Mouse (Mus musculus): ENCODE results near the gene Thada. TPM values are rescaled to one million over a fixed set of nuclear protein-coding genes. Genes with fewer than 3 reads are reported as not detected.

Gene Thada
- total and polyA plus RNA-seq, 3 experiments: 17.3 to 26.7 (median 22.2) TPM

DNA sequence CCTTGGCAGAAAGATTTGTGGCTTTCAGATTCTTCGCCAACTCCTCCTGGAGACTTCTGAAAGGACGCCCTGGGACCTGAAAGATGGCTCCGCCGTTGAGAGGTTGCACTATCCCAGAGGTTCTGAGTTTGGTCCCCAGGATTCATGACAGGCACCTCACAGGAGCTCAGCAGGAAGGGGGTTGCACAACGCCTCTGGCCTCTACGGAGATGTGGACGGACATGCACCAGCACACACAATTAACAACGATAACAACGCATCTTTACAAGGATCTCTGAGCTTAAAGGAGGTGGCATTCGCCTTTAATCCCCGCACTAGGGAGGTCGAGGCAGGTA lies 307.6 kb downstream of the Thada start:
- no peak for DNase-seq (ENCODE audit: extremely low read depth)
- Histone ChIP-seq H3K4me3 (replicated peaks in 1 of 3; ENCODE audit: low read depth in 2 of 3, low read length in 2 of 3, poor library complexity in 1 of 3) (no peak overlapping the region), H3K36me3 (replicated peaks in 1 of 2; ENCODE audit: control insufficient read depth in 1 of 2, insufficient read depth in 1 of 2, low read length in 1 of 2) (no peaks in the 10 kb centered on the region), H3K4me1 (ENCODE audit: control insufficient read depth in 1 of 2, insufficient read depth in 2 of 2) (peaks cover 5 to 19% of the 10 kb centered on the region in 2 experiments; a peak in 2 of 4 replicates), H3K27ac (ENCODE audit: insufficient read depth, low read depth) (no peak overlapping the region), H3K79me2 (replicated peaks; ENCODE audit: control insufficient read depth, extremely low read depth, insufficient read depth, poor library complexity, severe bottlenecking) (no peaks in the 10 kb centered on the region), H3K27me3 (replicated peaks) (peaks cover 3% of the 10 kb centered on the region), H3K9me3 (replicated peaks; ENCODE audit: low read length) (no peaks in the 10 kb centered on the region), H3K4me2 (ENCODE audit: insufficient read depth, low read depth, poor library complexity, severe bottlenecking) (no peak overlapping the region), H3K9ac (ENCODE audit: insufficient read depth, low read depth) (no peak overlapping the region)
- TF ChIP-seq MAX (IDR thresholded peaks at IDR 0.05; ENCODE audit: low read length) (no peak), CTCF (conservative IDR thresholded peaks at IDR 0.05 in 1 of 2, IDR thresholded peaks at IDR 0.05 in 1 of 2; ENCODE audit: low read depth in 2 of 2, low read length in 2 of 2) (no peak), MYC (IDR thresholded peaks at IDR 0.05; ENCODE audit: low read depth, low read length) (no peak), EP300 (IDR thresholded peaks at IDR 0.05; ENCODE audit: low read length) (no peak), POLR2AphosphoS2 (IDR thresholded peaks at IDR 0.05; ENCODE audit: low read depth, low read length) (no peak), SIN3A (IDR thresholded peaks at IDR 0.05; ENCODE audit: low read length) (no peak), MXI1 (IDR thresholded peaks at IDR 0.05; ENCODE audit: low read depth, low read length) (no peak), JUN (IDR thresholded peaks at IDR 0.05; ENCODE audit: insufficient read depth, low read depth, low read length) (no peak), CHD2 (IDR thresholded peaks at IDR 0.05; ENCODE audit: low read length) (no peak), ZKSCAN1 (IDR thresholded peaks at IDR 0.05; ENCODE audit: borderline replicate concordance, low read depth, low read length) (no peak), KAT2A (IDR thresholded peaks at IDR 0.05; ENCODE audit: insufficient replicate concordance, low read length) (no peak), ETS1 (conservative IDR thresholded peaks at IDR 0.05; ENCODE audit: low read depth, low read length) (no peak), MAZ (IDR thresholded peaks at IDR 0.05; ENCODE audit: low read depth, low read length) (no peak), USF2 (conservative IDR thresholded peaks at IDR 0.05; ENCODE audit: low read depth, low read length) (no peak), MAFK (IDR thresholded peaks at IDR 0.05; ENCODE audit: insufficient replicate concordance, low read length) (no peak), PAX5 (IDR thresholded peaks at IDR 0.05; ENCODE audit: low read length) (no peak)
- in situ Hi-C loops (cut with MboI; ENCODE audit: low pct_ligation_motif_present, low pct_unique_long_range_greater_than_20kb, low sequenced_read_pairs): no loop called here
- dilution Hi-C loops (cut with MboI; ENCODE audit: extremely low pct_ligation_motif_present, extremely low pct_unique_long_range_greater_than_20kb, low sequenced_read_pairs): no loop called here

DNA sequence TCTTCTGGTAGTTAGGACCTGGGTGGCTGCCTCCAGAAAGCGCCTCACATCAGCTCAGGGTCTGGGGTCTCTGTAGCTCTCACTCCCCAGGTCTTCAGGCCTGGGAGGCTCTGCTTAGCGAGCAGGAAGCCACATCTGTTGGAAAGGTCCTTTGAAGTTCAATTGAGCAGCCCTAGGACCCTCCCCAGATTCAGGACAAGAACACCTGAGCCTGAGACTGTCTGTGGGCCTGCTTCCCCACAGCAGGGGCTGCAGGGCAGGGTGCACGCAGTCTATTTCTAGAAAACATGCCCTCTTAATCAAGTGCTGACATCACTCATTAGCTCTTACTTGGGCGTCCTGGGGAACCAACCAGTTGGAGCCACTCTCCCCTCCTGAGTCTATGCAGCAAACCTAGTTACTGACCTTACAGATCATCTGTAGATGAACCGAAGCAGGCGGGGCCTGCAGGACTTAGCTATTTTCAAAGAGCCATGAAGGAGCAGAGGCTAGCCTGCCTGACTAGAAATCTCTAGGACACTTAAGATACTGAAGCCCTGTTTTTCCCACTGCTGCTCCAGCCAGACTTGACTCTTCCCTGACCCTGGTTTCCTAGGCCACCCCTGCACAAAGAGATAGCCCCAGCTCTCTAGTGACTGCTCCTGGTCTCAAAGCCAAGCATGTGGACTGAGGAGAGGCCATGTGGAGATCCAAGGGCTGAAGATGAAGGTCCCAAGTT lies 308.1 kb downstream of the Thada start:
- no peak overlapping the region for H3K27ac ChIP-seq (ENCODE audit: insufficient read depth, low read depth)
- no peaks in the 10 kb centered on the region for H3K79me2 ChIP-seq (replicated peaks; ENCODE audit: control insufficient read depth, extremely low read depth, insufficient read depth, poor library complexity, severe bottlenecking)
- H3K27me3 ChIP-seq (replicated peaks): peaks cover 3% of the 10 kb centered on the region
- dilution Hi-C loops (cut with MboI; ENCODE audit: extremely low pct_ligation_motif_present, extremely low pct_unique_long_range_greater_than_20kb, low sequenced_read_pairs) (no loop called here), in situ Hi-C loops (cut with MboI; ENCODE audit: low pct_ligation_motif_present, low pct_unique_long_range_greater_than_20kb, low sequenced_read_pairs) (no loop called here)
- no peak overlapping the region for H3K9ac ChIP-seq (ENCODE audit: insufficient read depth, low read depth)
- H3K36me3 ChIP-seq (replicated peaks in 1 of 2; ENCODE audit: control insufficient read depth in 1 of 2, insufficient read depth in 1 of 2, low read length in 1 of 2): no peaks in the 10 kb centered on the region
- H3K4me3 ChIP-seq (replicated peaks in 1 of 3; ENCODE audit: low read depth in 2 of 3, low read length in 2 of 3, poor library complexity in 1 of 3): no peak overlapping the region
- peaks cover 2 to 15% of the 10 kb centered on the region in 2 experiments; a peak in 2 of 4 replicates for H3K4me1 ChIP-seq (ENCODE audit: control insufficient read depth in 1 of 2, insufficient read depth in 2 of 2)
- TF ChIP-seq ZMIZ1 (IDR thresholded peaks at IDR 0.05; ENCODE audit: low read depth, low read length) (no peak), JUND (conservative IDR thresholded peaks at IDR 0.05; ENCODE audit: low read depth, low read length) (no peak), MYC (IDR thresholded peaks at IDR 0.05; ENCODE audit: low read depth, low read length) (no peak), POLR2A (IDR thresholded peaks at IDR 0.05; ENCODE audit: low read depth, low read length) (no peak), ZKSCAN1 (IDR thresholded peaks at IDR 0.05; ENCODE audit: borderline replicate concordance, low read depth, low read length) (no peak), RAD21 (IDR thresholded peaks at IDR 0.05; ENCODE audit: low read depth, low read length) (no peak), JUN (IDR thresholded peaks at IDR 0.05; ENCODE audit: insufficient read depth, low read depth, low read length) (no peak)
- no peak overlapping the region for H3K4me2 ChIP-seq (ENCODE audit: insufficient read depth, low read depth, poor library complexity, severe bottlenecking)
- no peak for DNase-seq (ENCODE audit: extremely low read depth)
- no peaks in the 10 kb centered on the region for H3K9me3 ChIP-seq (replicated peaks; ENCODE audit: low read length)

Data from CH12.LX (cell line).